Mouse (Mus musculus): ENCODE measurements at regions not wholly inside any gene's neighbourhood (a gene's known extent, or its start where the extent isn't known, plus 50 kb on each side); places are given as distances from the start of the nearest gene placed in this dataset.

DNA sequence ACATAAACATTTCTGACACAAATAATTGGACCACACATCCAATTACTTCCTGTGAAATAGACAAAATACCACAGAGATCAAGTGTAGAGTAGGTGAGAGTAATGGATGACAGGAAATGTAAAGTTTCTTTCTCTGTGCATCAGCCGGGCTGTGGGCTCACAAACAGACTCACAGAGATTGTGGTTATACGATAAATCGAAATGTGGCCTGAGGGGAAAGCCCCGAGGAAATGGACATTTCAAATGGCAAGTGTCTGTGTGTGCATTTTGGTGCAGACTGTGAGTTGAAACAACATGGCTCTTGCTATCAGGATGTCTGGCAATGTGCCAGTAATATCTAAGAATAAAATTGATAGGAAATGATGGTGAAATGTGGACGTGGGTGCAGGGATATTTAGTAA is 234.8 kb upstream of the Meis1 start:
- no peak for DNase-seq

DNA sequence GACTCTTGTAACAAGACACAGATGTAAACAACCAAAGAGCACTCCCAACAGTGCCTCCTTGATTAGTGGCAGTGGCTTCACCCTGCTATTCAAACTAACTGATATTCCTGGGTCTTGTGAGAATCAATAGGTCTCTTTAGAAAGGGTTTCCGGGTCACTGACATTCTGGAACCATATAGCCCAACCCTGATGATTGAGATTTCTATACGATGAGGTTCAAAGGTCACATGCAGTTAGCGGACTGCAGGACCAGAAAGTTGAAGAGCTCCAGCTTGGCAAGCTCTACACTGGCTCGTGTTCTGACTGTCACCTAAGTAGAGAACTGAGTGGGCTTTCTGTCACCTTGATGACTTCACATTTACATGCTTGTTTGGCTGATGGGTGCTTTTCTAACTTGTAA is 235.4 kb upstream of the Meis1 start:
- no peak for DNase-seq

DNA sequence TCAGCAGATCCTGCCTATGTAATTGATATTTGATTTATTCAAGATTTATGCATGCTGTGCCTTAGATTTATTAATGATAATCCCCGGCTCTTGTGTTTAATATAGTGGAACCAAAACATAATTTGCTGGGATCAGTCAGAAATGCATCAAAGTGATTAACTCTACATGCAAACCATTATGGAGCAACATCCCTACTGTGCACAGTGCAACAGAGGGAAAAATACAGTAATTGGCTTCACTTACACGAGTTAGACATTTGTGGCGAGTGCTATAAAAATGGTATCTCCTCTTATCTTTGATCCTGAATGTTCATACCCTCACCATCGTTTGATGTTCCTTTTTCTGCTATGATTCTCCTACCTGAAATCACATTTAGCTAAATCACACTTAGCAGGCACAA is 238.8 kb upstream of the Meis1 start:
- DNase-seq: no peak

DNA sequence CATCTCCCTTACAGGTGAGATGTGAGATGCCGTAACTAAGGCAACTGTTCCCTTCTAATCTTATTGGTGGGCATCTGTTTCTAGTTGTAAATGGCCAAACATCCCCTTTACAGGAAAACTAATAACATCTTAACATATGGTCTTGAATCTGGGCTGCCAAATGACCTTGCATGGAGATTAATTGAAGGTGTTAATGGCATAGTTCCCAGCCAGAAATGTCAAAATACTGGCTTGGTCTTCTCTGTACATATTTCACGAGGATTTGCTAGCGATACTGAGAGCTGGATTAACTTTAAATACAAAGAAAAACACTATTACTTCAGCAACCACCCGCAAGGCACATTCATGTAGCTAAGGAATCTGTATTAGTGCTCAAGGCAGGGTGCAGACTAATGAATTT is 244.0 kb upstream of the Meis1 start:
- no peak for DNase-seq

DNA sequence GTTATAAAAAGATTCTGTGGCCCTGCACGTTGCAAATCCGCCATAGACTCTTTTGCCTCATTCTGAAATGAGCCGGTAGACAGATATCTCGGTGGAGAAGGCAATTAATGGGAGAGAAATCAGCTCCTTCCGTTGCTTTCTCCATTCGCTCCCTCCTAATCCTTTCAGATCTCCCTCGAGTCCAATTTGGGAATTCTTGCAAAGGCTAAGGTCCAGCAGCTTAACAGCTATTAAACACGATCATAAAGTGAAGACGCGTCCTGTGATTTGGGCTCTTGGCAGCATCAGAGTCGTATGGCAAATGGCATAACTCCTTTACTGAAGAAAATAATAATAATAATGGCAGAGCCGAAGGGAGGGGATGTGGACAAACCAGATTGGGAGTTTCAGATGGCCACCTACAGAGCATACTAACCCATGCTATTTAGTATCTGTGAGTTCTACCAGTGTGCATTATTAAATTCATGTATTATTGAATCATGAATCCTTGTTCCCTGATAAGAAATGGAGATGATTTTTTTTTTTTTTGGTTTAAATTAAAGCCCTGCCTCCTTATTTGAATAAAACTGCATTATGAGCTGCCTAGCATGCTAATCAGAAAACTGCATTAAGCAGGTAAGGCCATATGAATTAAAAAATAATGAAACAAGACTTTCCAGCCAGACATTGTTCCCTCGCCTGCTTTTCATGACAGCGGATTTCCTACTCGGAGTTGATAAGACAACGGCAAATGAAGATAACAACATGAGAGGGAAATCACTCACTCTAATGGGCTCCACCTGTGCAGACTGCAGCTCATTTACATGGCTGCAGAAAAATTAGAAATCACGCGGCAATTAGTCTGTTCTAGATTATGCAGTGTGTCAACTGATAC is 246.2 kb upstream of the Meis1 start:
- no peak for DNase-seq

DNA sequence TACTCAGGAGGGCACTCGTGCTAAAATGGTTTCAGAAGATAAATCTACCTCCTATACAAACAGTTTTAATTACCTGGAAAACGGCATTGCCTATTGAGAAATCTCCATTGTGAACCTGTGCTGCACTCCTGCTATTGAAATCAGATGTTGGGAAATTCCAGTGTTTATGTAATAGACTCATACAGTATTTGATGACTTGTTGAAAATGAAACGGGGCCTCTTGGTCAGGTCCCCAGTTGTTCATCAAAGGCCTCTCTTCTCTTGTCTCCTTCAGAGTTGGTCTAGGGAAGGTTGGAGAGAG is 246.8 kb upstream of the Meis1 start:
- DNase-seq: no peak

DNA sequence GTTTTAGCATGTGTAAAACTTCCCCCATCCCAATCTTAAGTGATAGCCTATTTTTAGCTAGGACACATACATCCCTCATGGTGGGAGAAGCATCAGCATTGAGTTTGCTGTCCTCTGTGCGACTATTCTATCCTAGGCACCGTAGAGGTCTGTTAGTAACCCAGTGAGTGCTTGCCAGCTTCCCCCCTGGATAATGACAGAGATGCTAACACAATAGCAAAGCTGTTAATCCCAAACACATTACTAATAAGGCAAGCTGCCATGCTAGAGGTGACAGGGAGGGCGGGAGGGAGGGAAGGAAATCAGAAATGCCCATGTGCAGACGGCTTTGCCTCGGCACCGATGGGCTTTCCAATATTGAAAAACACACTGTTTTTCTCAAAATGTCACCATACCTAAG is 272.2 kb upstream of the Meis1 start:
- DNase-seq: no peak

DNA sequence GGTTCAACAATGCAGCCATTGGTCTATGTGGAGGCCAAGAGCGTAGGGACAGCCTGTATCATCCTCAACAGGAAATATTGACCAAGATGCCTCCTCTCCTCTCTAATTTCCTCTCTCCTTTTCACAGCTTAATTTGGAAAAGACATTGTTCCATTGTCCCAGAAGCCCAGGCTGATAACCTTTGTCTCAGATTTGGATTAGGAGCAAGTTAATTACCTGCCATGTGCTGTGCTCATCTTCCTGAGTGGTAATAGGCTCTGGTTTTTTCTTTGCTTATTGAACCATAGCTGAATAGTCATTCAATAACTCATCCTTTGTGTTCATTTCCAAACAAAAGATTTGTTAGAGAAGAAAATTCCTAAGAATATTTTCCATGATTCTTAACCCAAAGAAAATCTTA is 280.6 kb upstream of the Meis1 start:
- no peak for DNase-seq

DNA sequence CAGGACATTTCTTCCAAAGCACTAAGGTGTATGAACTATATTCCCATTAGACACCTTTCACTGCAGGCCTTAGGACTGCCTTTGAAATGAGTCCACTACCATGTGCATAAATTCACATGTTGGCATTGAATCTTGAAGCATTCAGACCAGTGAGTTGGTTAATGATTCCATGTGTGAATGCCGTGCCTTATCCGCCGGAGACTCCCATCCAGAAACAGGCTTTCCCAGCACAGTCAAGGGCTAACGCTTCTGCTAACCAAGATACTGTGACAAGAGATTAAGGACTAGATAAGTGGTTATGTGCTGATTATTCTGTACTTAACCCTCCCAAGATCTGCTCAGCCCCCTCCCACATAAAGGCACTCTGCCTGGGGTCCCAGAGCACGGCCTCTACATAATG is 287.9 kb upstream of the Meis1 start:
- no peak for DNase-seq

DNA sequence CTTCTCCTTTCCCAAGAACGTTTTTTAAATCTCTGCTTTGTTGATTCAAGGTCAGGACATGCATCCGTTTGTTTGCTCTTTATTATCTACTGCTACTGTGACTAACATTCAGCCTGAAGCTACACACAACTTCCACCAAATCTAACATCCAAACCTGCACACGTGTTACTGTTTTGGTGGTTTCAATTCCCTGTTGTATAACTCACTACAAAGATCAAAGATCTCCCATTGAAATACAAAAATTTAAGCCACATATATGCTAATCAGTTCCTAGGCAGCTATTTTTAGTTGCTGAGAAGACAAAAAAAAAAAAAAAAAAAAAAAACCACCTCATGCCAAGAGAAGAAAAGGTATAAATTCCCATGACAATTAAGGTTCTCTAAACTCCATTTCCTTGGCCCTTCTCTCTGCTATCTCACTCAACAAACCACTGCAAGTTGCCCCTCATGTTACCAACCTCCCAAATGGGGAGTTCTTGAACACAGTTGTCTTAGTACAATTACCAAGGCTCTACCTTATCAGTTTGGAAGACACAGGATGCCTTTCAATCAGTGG is 312.0 kb upstream of the Meis1 start:
- no peak for DNase-seq

DNA sequence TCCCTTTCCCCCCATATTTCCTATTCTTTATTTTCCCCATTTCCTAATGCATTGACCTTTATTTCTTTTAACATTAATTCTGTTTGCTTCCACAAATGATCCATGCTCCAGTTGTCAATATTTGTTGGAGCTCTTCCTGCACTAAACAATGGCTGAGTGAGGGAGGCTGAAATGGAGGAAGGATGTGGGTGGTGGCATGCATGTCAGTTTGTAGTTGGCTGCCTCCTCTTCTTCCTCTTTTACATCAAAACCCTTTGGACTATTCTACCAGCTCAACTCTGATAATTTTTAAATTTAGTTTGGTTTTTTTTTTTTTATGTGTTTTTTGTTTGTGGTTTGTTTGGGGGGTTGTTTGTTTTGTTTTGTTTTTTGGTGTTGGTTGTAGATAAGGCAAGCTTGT is 313.5 kb upstream of the Meis1 start:
- DNase-seq: no peak

DNA sequence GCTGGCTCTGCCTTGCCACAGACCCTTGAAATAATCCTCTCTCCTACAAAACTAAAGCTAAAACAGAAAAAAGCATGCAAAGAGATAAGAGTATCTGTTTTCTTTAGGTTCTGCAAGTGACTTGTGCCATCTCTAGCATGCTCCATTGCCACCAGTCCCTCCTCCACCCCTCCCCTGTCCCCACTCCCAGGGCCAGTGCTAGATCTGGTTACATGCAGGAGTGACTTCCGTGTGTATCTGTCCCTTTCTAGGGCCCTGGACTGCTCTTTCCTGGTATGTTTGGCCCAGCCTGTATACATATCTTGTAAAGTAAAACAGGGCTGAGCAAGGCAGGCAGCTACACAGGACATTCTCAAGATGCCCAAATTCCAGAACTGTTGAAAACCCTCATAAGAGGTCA is 313.9 kb upstream of the Meis1 start:
- DNase-seq: no peak

DNA sequence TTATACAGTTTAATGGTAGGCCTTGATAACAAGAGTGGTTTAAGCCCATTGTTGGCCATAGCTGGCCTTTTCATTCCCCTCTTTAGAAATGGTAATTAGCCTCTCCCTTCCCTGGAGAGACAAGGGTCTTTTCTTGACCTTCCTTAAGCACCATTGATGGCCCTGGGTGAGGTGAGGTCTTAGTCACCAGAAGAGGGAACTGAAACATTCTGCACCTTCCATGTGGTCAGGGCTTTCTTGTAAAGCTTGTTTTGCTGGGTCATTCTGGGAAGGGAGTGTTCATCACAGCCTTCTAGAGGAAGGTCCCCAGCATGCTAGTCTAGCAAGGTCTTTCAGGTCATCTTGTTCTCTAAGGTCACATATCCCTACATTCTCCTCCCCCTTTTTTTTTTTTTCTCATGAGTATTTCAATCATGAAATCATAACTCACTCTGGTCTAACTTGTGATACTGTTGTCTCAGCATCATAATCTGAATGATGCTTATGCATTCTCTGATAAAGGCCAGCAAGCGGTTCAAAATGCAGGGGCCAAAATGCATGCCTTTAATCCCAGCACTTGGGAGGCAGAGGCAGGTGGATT is 315.2 kb upstream of the Meis1 start:
- no peak for DNase-seq

DNA sequence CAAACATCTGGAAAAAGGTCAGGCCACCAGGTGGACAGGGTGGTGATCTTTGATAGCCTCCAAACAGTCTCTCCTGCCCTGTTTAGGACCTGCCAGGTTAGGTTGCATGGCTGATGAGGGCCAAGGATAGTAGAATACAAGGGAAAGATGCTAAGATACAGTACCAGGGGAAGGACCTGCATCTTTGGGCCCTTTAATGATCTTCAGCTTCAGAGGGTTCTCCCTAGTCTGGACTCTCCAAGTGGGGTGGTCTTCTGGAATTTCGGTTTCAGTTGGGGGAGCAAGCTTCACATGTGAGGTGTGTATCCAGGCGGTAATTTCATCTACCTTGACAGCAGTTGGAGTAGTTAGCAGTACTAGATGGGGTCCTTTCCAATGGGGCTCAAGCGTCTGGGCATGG is 316.6 kb upstream of the Meis1 start:
- DNase-seq: no peak

DNA sequence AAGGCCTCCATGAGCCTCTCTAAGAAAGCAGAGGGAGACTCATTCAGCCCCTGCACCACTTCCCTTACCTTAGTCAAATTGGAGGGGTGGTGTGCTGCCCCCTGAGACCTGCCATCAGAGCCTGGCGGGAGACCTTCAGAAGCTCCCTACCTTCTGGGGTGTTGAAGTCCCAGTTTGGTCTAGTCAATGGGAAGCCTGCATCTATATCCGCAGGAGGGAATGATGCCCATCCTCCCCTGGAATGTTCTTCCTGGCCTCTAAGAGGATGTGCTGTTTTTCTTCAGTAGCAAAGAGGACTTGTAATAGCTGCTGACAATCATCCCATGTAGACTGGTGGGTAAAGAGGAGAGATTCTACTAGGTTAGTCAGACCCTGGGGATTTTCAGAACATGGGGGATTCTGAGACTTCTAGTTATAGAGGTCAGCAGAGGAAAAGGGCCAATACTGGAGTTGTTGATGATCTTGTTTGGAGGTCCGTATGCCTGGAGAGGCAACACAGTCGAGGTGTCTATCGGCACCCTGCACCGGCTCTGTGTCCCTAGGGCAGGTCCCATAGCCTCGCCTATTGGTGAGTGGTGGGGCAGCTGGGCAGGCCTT is 321.0 kb upstream of the Meis1 start:
- no peak for DNase-seq

DNA sequence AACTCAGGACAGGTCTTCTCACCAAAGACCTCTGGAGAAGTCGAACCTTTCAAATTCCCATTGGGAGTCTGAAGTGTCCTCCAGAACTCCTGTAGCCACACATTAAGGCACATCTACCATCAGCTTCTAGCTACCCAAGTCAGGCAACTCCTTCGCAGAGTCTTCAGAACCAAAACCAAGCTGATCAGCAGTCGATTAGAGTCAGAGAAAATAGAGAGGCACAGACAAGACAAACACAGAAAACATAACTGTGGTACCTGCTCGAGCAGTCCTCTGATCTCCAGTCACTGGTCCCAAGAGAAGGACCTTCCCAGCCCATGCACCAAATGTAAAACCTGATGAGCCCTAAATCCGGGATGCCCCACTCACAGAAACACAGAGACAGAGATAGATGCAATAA is 322.1 kb upstream of the Meis1 start:
- no peak for DNase-seq

DNA sequence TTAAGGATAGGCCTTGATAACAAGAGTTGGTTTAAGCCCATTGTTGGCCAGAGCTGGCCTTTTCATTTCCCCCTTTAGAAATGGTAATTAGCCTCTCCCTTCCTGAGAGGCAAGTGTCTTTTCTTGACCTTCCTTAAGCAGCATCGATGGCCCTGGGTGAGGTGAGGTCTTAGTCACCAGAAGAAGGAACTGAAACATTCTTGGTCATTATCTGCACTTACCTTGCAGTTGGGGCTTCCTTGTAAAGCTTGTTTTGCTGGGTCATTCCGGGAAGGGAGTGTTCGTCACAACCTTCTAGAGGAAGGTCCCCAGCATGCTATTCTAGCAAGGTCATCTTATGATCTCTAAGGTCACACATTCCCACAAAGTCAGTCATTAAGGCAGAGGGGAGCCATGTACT is 322.6 kb upstream of the Meis1 start:
- DNase-seq: no peak

DNA sequence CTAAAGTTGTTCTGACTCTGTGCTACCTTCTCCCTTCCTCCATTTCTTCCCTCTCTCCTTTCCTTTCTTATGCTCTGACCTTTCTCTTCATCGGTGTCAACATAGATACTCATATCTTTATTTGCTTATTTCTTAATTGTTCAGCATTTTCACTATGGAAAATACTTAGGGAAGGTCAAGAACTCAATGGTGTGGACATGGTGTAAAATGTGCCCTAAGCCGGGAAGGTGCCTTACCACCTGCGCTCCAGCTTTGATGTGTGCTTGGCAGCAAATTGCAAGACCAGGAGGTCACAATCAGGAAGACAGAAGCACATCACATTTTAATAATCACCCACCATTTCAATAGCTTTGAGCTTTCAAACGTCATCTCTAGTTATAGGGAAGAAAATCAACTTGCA is 324.0 kb upstream of the Meis1 start:
- no peak for DNase-seq

DNA sequence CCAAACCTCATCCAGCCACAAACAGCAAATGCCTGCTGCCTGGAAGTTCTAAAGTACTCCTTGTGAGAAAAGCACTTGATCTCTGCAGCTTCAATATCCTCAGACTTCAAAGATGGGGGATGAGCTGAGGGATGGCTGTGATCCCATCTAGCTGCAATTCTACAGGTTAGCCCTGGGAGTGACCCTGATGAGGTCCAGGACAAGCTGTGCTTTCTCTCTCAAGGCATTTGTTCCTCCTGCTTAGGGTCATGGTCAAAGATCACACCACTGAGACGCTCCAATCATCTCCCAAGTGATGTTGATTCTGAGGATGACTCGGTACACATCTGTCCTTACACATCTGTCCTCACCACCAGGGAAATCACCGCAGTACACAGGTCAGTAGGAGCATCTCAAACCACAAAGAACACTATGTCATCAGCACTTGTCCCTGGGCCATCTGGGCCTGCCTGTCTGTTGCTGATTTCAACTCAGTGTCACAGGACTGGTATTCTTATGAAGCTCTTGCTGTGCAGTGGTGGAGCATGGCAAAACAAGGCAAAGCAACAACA is 327.6 kb upstream of the Meis1 start:
- no peak for DNase-seq

DNA sequence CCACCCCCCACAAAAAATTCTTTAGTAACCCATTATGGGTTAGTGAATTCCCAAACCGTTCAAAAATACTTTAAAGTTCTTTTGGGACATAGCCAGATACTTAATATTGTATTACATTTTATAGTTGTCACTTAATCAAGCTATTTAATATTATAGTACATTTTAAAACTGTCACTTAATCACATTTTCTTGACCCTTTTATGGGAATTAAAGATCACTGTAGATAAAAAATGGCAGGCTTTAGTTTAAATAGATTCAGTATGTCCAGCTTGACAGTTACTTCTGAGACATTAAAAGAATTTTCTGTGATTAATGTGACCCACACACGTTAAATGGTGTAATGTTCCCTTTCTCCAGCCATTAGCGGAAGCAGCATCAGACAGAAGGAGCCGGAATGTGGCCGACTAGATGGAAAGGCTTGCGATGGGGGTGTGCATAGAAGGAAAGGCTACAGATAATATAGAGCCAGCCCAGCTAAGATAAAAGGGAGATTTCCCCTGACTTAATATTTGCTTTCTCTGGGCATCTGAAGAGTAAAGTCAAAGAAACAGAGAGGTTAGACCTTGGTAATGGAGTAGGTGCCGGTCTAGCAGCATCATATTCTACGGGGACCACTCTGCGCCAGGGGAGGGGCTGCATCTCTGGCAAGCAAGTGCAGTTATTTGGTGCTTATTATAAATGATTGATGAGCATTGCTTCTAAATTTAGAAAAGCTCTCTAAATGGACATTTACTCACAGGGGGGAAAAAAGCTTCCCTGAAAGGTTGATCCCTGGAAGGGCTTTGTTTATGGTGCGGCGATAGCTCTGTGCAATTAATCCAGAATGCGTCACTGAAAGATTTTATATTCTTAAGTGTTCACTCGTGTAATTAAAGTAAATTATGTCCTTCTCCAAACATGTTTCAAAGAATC is 331.8 kb upstream of the Meis1 start:
- no peak for DNase-seq

DNA sequence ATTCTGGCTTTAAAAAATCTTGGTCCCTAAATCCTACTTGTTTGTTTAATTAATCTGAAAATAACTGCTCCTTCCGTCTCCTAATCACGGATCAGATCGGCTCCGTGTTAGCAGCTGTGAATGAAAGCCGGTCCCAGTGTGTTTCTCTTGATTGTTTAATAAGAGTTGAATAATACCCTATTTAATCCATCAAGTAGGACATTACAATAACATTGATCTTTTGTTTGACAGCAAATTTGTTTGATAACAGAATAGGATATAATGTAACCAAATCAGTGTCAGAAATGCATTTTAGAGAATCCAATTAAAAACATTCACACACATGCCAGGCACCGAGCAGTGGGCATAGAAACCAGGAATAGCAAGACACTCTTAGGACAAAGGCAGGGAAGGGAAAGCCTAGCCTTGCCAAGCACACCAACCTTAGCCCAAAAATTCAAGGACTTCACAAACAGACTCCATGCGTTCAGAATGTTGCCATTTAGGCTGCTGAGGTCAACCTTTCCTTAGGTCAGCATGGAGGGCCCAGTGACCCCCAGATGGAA is 332.5 kb upstream of the Meis1 start:
- no peak for DNase-seq

DNA sequence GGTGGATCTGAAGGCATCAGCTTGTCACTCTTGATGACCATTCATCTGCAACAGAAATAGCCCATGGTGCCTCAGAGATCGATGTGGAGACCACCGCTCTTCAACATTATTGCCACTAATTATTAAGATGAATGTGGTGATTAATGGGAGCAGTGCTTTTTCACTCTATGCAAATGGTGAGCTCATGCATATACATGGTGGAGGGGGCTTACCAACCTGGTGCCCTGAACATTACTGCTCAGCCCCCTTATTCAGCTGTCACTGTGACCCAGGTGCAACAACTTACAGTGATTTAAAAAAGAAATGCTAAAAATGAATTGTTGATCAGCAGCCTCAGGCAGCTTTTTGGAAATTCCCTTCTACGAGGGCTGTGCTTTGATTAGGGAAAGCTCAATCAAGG is 334.9 kb upstream of the Meis1 start:
- DNase-seq: no peak

DNA sequence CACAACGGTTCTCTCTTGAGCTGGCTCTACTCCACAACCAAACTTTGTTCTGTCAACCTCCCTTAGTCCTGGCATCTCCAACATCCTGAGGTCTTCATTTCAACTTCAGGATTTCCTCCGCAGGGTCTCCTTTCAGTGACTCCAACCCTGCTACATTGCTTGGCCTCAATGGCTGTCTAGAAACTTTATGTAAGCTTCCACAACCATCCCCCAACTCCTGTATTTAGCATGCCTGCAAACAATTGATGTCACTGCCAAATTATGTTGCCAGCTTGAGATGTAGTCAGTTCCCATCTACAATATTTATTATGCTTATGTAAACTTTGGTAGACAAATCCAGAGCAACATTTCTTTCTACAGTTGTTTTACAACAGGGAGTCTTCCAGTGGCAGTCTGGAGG is 336.4 kb upstream of the Meis1 start:
- no peak for DNase-seq

All from cerebellum, adult 18-20 months (tissue).